Mouse (Mus musculus) olfactory bulb, adult 2 months (tissue): ENCODE measurements around the gene Cldn20. TPM values are rescaled to one million over a fixed set of nuclear protein-coding genes. Genes with fewer than 3 reads are reported as not detected.

Experiments used
- H3K27ac ChIP-seq: fragments of 200-500 bp; 2 replicates; pipeline ENCODE4 v1.5.1; 2012; ENCODE audit warnings: low read depth, low read length; ENCODE audit not compliant: insufficient read depth
- H3K4me1 ChIP-seq: fragments of 200-500 bp; 2 replicates; pipeline ENCODE4 v1.6.1; 2012; ENCODE audit warnings: low read length; ENCODE audit not compliant: control insufficient read depth, insufficient read depth
- H3K4me3 ChIP-seq: fragments of 200-500 bp; 2 replicates; pipeline ENCODE4 v1.5.1; 2012; ENCODE audit warnings: mild to moderate bottlenecking, low read depth, low read length, moderate library complexity; ENCODE audit not compliant: insufficient read depth
- CTCF ChIP-seq: fragments of 200-500 bp; IDR thresholded peaks from 2 replicates; pipeline ENCODE4 v1.5.1; 2012; ENCODE audit warnings: low read depth, mild to moderate bottlenecking, low read length, moderate library complexity; ENCODE audit not compliant: insufficient read depth
- POLR2A ChIP-seq: fragments of 200-500 bp; IDR thresholded peaks from 2 replicates; pipeline ENCODE4 v1.6.1; 2012; ENCODE audit warnings: mild to moderate bottlenecking, low read depth, low read length, moderate library complexity; ENCODE audit not compliant: insufficient read depth
- WGBS: fragments of 180-500 bp; shearing (Covaris S2); methylation state at CpG from one replicate; pipeline ENCODE4 v1.1.7; 2018; 5-methylcytosine and 5-hydroxymethylcytosine counted together
- polyA plus RNA-seq: library from polyadenylated mRNA; stranded (reverse); fragments of >200 nt; gene quantifications from 2 replicates; pipeline ENCODE4 v1.2.4, GENCODE M21; 2012; ENCODE audit warnings: low replicate concordance; ENCODE audit not compliant: missing spikeins, insufficient read depth, insufficient read length

Gene Cldn20
- polyA plus RNA-seq, 1 experiment: not detected

- WGBS: 88% methylated on average over 5 of the region's 5 CpGs
- H3K4me3 ChIP-seq: no peak overlapping the region
- no peak overlapping the region for H3K27ac ChIP-seq
- H3K4me1 ChIP-seq: 0 out of 2 replicates have a peak, but pooled peaks cover under 1% of the 10 kb centered on the region
- no peak for TF ChIP-seq POLR2A
- no peak for TF ChIP-seq CTCF
Observed at GRCm38 (mm10) chr17:3514316-3514715, 18.0 kb upstream of the Cldn20 start.

GRCm38 (mm10) chr17:3515851-3516250 is 16.5 kb upstream of the Cldn20 start:
- 89% methylated on average over 8 of the region's 8 CpGs for WGBS
- Histone ChIP-seq H3K4me3 (no peak overlapping the region), H3K4me1 (0 out of 2 replicates have a peak, but pooled peaks cover 2% of the 10 kb centered on the region), H3K27ac (no peak overlapping the region)
- TF ChIP-seq CTCF (no peak), POLR2A (no peak)

- H3K27ac ChIP-seq: no peak overlapping the region
- H3K4me1 ChIP-seq: 0 out of 2 replicates have a peak, but pooled peaks cover 2% of the 10 kb centered on the region
- 58% methylated on average over 9 of the region's 9 CpGs for WGBS
- H3K4me3 ChIP-seq: no peak overlapping the region
- TF ChIP-seq CTCF (no peak), POLR2A (no peak)
Observed at GRCm38 (mm10) chr17:3516406-3516805, 15.9 kb upstream of the Cldn20 start.

GRCm38 (mm10) chr17:3520344-3520743 is 12.0 kb upstream of the Cldn20 start:
- WGBS: 93% methylated on average over 5 of the region's 5 CpGs

GRCm38 (mm10) chr17:3527841-3528471 is 4.4 kb upstream of the Cldn20 start:
- 60% methylated on average over 6 of the region's 6 CpGs for WGBS

More at GRCm38 (mm10) chr17:3520344-3520743, 12.0 kb upstream of the Cldn20 start:
- H3K27ac ChIP-seq: no peak overlapping the region
- TF ChIP-seq CTCF (no peak), POLR2A (no peak)
- H3K4me3 ChIP-seq: no peak overlapping the region
- H3K4me1 ChIP-seq: 0 out of 2 replicates have a peak, but pooled peaks cover 2% of the 10 kb centered on the region

GRCm38 (mm10) chr17:3529523-3529922 is 2.8 kb upstream of the Cldn20 start:
- Histone ChIP-seq H3K4me1 (peaks cover 16% of the 10 kb centered on the region), H3K27ac (no peak overlapping the region; the same call in 1 of the 2 replicates), H3K4me3 (no peak overlapping the region)
- 50% methylated on average over 3 of the region's 3 CpGs for WGBS
- no peak for TF ChIP-seq CTCF
- no peak for TF ChIP-seq POLR2A

More at GRCm38 (mm10) chr17:3527841-3528471, 4.4 kb upstream of the Cldn20 start:
- no peak for TF ChIP-seq POLR2A
- no peak for TF ChIP-seq CTCF
- H3K4me1 ChIP-seq: peaks cover 16% of the 10 kb centered on the region
- no peak overlapping the region for H3K4me3 ChIP-seq
- no peak overlapping the region for H3K27ac ChIP-seq

- Histone ChIP-seq H3K27ac (peak overlapping the region; percentile 3; the same call in 1 of the 2 replicates), H3K4me3 (no peak overlapping the region), H3K4me1 (peaks cover 16% of the 10 kb centered on the region)
- TF ChIP-seq POLR2A (no peak), CTCF (no peak)
- 50% methylated on average over 7 of the region's 7 CpGs for WGBS
Observed at GRCm38 (mm10) chr17:3530549-3530948, 1.8 kb upstream of the Cldn20 start.

GRCm38 (mm10) chr17:3531641-3532040 is 713 bp upstream of the Cldn20 start:
- no peak overlapping the region for H3K4me3 ChIP-seq
- H3K27ac ChIP-seq: peak overlapping the region; percentile 66
- no peak for TF ChIP-seq CTCF
- TF ChIP-seq POLR2A: no peak
- H3K4me1 ChIP-seq: peaks cover 16% of the 10 kb centered on the region
- WGBS: 19% methylated on average over 1 of the region's 1 CpGs

GRCm38 (mm10) chr17:3533425-3533824 is 1.1 kb downstream of the Cldn20 start:
- no peak overlapping the region for H3K27ac ChIP-seq
- TF ChIP-seq CTCF: no peak
- TF ChIP-seq POLR2A: no peak
- 26% methylated on average over 1 of the region's 1 CpGs for WGBS
- H3K4me1 ChIP-seq: peaks cover 16% of the 10 kb centered on the region
- H3K4me3 ChIP-seq: no peak overlapping the region

- no peaks in the 10 kb centered on the region for H3K4me1 ChIP-seq
- no peak overlapping the region for H3K4me3 ChIP-seq
- 56% methylated on average over 2 of the region's 2 CpGs for WGBS
- TF ChIP-seq POLR2A: no peak
- no peak for TF ChIP-seq CTCF
- H3K27ac ChIP-seq: no peak overlapping the region
Observed at GRCm38 (mm10) chr17:3540304-3540703, 8.0 kb downstream of the Cldn20 start.
